Mouse (Mus musculus) lung, adult 2 months (tissue): Measurements from ENCODE around the gene Rbms3. TPM values are rescaled to one million over a fixed set of nuclear protein-coding genes. Genes with fewer than 3 reads are reported as not detected.

ENCODE experiments used
- DNase-seq: peaks from one replicate; pipeline ENCODE4 v3.0.0; 2022
- H3K4me1 ChIP-seq: fragments of 200-500 bp; 2 replicates; pipeline ENCODE4 v1.6.1; 2011; ENCODE audit warnings: low read length; ENCODE audit not compliant: control insufficient read depth, insufficient read depth
- H3K4me3 ChIP-seq: fragments of 200-500 bp; replicated peaks from 2 replicates; pipeline ENCODE3; 2011; ENCODE audit warnings: low read depth, mild to moderate bottlenecking, control low read depth, low read length; ENCODE audit errors: extremely low read depth
- CTCF ChIP-seq: fragments of 200-500 bp; IDR thresholded peaks from 2 replicates; pipeline ENCODE4 v1.5.1; 2011; ENCODE audit warnings: mild to moderate bottlenecking, low read length, control low read depth; ENCODE audit not compliant: insufficient read depth
- POLR2A ChIP-seq: fragments of 200-500 bp; IDR thresholded peaks from 2 replicates; pipeline ENCODE4 v1.6.1; 2011; ENCODE audit warnings: low read depth, mild to moderate bottlenecking, control low read depth, low read length, borderline replicate concordance; ENCODE audit errors: extremely low read depth
- WGBS: fragments of 180-500 bp; shearing (Covaris S2); methylation state at CpG from one replicate; pipeline ENCODE4 v1.1.7; 2018; 5-methylcytosine and 5-hydroxymethylcytosine counted together
- polyA plus RNA-seq: library from polyadenylated mRNA; depleted of rRNA; stranded (reverse); fragments of >200 nt; gene quantifications from 2 replicates; pipeline ENCODE4 v1.2.3, GENCODE M21; 2012

Gene Rbms3
- polyA plus RNA-seq, 1 experiment, result 35.8 TPM

DNA sequence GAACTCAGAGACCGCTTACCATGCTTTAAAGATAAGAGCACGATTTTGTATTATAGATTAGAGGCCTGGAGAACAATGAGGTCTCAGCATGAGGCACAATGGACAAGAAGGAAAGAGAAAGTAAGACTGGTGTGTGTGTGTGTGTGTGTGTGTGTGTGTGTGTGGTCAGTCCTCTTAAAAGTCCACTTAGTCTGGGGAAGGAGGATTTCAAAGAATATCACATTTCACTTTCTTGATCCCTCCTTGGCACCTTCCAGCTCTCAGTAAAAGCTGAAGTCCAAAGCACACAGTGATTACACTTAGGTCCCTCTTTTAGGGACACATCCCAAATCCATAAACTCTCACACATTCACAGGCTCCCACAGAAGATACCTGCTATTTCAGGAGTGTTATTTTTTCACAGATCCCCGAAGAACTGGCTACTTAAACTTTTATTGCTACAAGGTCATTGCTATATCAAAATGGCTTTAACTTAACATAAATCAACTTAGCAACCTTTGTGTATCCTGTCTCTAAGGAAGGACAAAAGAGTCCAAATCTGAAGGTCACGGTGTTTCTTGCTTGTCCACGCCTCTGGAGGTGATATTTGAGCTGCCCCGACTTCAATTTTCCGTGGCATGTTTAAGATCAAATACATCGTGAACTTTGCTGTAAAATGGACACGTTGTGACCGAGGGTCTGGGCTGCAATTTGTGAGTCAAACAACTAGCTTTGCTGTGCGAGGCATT lies 880.7 kb downstream of the Rbms3 start:
- DNase-seq, result no peak
- WGBS, result 48% methylated on average over 11 of the region's 11 CpGs
- Histone ChIP-seq H3K4me3 (no peak overlapping the region), H3K4me1 (no peaks in the 10 kb centered on the region)
- TF ChIP-seq CTCF (no peak), POLR2A (no peak)

DNA sequence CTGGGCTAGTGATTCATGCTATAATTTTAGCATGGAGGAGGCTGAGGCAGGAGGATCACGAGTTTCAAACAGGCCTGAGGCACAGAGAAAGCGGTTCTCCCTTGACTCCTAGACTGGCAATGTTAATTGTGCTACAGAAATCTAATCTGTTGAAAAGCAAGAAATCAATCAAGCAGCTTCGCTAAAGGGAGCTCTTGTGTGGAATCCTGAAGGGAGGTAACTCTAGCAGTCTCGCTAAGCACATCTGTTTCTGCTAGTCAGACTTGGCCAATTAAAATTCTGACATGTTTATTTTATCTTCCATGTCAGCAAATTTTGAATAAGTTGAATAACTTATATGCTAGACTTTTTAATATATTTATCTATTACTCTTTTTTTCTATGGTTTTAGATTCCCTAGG lies 881.4 kb downstream of the Rbms3 start:
- no peak for DNase-seq
- 88% methylated on average over 4 of the region's 4 CpGs for WGBS
- TF ChIP-seq POLR2A (no peak), CTCF (no peak)

DNA sequence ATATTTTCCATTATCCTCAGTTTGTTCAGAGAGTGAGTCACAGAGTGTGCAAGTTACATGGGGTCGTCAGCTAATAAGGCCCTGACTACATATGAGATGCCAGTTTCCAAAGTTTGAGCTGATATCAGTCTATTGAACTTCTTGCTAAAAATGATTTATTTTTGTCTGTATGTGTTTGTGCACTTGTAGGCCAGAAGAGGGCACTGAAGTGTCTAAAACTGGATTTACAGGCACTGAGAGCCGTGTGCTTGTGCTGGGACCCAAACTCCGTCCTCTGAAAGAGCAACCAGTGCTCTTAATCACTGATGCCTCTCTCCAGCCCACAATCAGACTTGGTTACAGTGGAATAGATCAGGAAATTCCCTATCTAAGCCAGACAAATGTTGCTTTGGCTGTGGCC lies 882.8 kb downstream of the Rbms3 start:
- TF ChIP-seq CTCF (peak; percentile 22; the same call in 1 of the 2 replicates), POLR2A (no peak)
- no peak for DNase-seq
- H3K4me1 ChIP-seq, result no peaks in the 10 kb centered on the region
- WGBS, result 74% methylated on average over 3 of the region's 3 CpGs
- no peak overlapping the region for H3K4me3 ChIP-seq

More for the DNA sequence above, 881.4 kb downstream of the Rbms3 start:
- no peak overlapping the region for H3K4me3 ChIP-seq
- H3K4me1 ChIP-seq, result no peaks in the 10 kb centered on the region

DNA sequence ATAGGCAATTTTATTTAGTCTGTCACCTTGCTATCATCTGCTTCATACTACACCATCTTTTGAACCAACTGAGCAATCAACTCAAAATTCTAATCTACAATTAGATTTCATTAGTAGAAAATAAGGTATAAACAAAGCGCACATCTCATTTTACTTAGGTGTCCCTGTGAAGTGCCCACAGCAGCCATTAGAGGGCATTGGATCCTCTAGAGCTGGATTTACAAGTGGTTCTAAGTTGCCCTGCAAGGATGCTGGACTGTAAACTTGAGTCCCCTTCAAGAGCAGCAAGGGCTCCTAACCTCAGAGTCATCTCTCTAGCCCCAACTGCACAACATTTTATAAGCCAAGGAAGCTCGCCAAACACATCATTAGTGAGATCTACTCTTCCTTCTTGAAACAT lies 891.9 kb downstream of the Rbms3 start:
- no peak for DNase-seq
- WGBS, result 86% methylated on average over 2 of the region's 2 CpGs
- H3K4me1 ChIP-seq, result no peaks in the 10 kb centered on the region
- TF ChIP-seq POLR2A (no peak), CTCF (no peak)
- no peak overlapping the region for H3K4me3 ChIP-seq

DNA sequence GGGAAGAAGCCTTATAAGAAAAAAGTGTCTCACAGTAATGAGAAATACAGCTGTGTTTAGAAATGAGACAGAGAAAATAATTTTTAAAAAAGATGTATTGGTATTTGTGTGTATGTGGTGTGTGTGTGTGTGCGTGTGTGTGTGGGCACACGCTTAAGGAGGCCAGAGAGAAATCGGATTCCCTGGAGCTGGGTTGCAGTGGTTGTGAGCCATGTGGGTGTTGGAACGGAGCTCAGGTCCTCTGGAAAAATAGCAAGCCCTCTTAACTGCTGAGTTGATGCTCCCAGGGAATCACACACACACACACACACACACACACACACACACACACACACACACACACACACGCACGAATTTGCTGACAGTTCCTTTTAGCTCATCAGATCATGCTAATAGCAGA lies 900.5 kb downstream of the Rbms3 start:
- 70% methylated on average over 6 of the region's 6 CpGs for WGBS
- Histone ChIP-seq H3K4me1 (no peaks in the 10 kb centered on the region), H3K4me3 (no peak overlapping the region)
- DNase-seq, result no peak
- TF ChIP-seq POLR2A, result no peak
- TF ChIP-seq CTCF, result no peak

DNA sequence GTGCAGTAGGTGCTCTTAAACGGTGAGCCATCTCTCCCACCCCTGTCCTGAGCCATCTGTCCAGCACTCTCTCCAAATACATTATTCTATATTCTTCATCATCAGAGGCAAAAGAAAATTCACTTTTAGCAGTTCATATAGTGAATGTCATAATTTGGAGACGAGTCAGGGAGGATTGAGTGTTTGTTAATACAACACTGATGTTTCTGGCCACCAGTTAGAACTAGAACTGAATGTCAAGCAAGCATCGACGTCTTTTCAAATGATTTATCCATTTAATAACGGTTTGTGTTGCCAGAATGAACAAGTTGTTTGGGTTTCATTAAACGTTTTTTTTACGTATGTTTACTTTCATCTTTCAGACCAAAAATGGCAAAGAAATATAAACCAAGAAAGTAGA lies 901.1 kb downstream of the Rbms3 start:
- no peak for DNase-seq
- WGBS, result 57% methylated on average over 7 of the region's 7 CpGs
- H3K4me3 ChIP-seq, result no peak overlapping the region
- no peak for TF ChIP-seq POLR2A
- TF ChIP-seq CTCF, result no peak
- no peaks in the 10 kb centered on the region for H3K4me1 ChIP-seq

DNA sequence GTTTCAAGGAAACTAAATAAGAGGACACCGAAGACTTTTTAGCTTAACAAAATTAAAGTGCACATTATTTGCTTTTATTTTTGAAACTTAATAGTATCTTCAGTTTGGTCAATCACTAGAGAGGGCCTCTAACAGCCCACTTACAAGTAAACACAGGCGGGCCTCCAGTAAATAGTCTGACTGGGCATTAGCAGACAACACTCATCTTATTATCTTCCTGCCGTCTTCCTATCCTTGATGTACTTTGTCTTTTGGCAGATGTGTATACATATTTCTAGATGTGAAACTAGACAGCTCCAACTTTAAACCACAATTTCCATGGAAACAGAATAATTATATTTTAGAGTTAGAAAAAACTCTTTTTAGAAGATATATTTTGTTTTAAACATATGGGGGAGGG lies 901.6 kb downstream of the Rbms3 start:
- no peak overlapping the region for H3K4me3 ChIP-seq
- no peak for DNase-seq
- H3K4me1 ChIP-seq, result no peaks in the 10 kb centered on the region
- WGBS, result 63% methylated on average over 3 of the region's 3 CpGs
- TF ChIP-seq POLR2A (no peak), CTCF (no peak)

DNA sequence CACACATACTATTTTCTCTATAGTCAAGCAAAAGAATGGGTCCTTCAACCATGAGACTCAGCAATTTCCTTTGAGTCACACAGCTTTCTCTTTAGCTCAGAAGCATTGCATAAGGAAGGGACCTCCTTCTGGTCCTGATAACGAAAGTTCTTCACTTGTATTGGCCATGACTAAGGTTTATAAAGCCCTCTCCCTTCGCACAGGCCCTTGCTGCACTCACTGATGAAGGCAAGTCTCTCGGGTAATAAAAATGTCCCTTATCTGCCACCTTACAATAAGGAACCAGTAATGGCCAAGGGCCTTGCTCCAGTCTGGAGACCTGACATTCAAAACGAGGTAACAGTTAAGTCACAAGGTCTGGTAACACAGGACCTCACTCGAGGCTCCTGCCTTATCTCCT lies 905.1 kb downstream of the Rbms3 start:
- TF ChIP-seq CTCF, result no peak
- TF ChIP-seq POLR2A, result no peak
- 72% methylated on average over 5 of the region's 5 CpGs for WGBS
- H3K4me3 ChIP-seq, result no peak overlapping the region
- DNase-seq, result no peak
- no peaks in the 10 kb centered on the region for H3K4me1 ChIP-seq

DNA sequence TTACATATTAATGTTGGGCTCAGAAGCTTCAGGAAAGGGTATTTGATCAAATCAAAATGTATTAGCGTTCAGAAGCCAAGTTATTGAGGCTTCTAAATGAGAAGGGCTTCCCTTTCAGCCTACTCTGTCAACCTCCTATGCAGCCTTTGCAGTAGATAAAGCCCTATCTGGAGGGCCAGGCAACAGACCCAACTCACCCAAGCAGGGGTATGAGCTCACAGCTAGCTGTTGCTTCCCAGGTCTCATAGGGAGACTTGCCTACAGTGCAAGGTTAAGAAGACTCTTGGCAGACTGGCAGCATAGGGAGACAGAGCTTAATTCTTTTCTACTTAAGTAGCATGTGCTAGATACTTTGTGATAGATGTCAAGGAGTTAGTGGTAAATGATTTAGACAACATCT lies 926.6 kb downstream of the Rbms3 start:
- no peak for DNase-seq
- TF ChIP-seq POLR2A (no peak), CTCF (no peak)
- WGBS, result 85% methylated on average over 1 of the region's 1 CpGs
- Histone ChIP-seq H3K4me1 (no peaks in the 10 kb centered on the region; the same call in 1 of the 2 replicates), H3K4me3 (no peak overlapping the region)

DNA sequence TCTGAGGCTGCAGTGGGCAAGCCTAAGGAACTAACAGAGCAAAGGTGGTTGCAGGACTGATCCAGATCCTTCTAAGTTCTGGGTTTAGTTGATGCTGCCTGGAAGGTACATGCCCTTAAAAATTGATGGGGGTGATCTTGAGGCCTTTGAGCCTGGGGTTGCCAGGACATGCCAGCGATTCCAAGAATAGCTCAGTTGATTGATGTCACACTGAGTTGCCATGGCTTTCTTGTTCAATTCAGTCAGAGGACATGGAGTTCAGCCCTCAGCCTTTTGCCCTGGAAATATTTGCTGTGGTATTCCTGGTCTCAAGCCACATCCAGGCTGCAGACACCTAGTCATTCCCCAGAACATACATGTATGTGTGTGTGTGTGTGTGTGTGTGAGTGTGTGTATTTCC lies 927.1 kb downstream of the Rbms3 start:
- H3K4me1 ChIP-seq, result no peaks in the 10 kb centered on the region; the same call in 1 of the 2 replicates
- TF ChIP-seq CTCF (no peak), POLR2A (no peak)
- H3K4me3 ChIP-seq, result no peak overlapping the region
- DNase-seq, result no peak
- 52% methylated on average over 1 of the region's 1 CpGs for WGBS

DNA sequence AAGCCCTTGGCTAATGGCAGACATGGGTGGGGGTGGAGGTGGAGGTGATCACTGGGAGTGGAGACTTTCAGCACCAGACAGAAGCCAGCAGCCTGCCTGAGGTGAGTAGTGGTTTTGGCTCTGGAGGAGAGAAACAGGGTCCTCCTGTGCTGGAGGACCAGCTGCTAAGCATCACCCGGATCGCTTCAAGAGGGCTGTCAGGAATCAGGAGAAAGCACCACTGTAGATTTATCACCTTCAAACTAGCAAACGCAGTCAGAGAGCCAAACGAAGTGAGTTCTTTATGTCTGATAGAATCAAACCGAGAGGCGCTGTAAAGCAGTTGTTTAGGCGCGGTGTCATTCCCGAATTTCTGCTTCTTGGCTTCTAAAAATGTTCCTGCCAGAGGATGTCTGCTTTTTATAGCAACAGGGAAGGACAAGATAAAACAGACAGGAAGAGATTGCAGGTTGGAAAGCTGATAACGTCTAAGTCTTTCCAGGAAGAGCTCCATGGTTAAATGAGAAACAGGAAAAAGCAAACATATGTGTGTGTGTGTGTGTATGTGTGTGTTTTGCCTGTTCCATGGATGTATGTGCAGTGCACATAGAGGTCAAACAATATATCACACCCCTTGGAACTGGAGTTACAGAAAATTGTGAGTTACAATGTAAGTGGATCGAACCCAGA lies 928.1 kb downstream of the Rbms3 start:
- WGBS, result 43% methylated on average over 11 of the region's 11 CpGs
- no peak for DNase-seq
- TF ChIP-seq POLR2A (no peak), CTCF (no peak)
- H3K4me1 ChIP-seq, result no peaks in the 10 kb centered on the region; the same call in 1 of the 2 replicates
- no peak overlapping the region for H3K4me3 ChIP-seq
